7 mouse cellular contexts compared by ENCODE assay signal in the genomic region with DNA sequence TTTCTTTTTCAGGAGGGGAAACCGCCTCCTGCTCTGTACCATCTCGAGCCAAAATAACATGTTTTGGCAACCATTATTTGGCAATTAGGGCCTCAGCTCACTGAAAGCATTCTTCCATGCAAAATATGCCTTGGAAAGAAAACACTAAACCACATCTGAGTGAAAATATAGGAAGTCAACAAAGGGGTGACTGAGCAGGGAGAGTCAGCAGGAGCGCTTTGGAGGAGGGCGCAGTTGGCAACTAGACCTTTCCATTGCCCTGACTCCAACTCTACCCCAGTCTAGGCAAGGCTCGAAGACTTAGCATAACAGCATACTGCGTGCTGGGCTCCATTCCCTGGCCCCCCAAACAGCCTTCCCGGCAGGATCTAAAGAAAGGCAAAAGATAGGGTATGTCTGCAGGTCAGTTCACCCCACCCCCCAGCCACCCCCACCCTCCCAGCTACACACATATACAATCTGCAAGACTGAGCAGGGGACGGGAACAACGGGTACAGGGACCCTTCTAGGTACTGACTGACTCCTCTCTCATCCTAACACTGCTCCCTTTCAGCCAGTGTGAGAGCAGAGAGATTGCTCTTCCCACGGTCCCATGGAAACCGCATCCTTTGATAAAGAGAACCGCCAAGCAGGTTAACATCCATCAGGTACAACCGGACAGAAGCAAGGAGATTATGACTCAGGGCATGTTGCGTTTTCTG.
DNase-seq lines count a peak whose midpoint lies in the region; ATAC-seq lines count a peak whose summit lies in the region.

No protein-coding gene starts in this region.

- peak overlapping the region; percentile 61 for H3K4me2 ChIP-seq in forebrain, embryonic 12.5 days
- peak overlapping the region; percentile 73; the same call in 1 of the 2 replicates for H3K4me2 ChIP-seq in limb, embryonic 11.5 days (ENCODE audit: low read depth, severe bottlenecking)
- peak overlapping the region; percentile 56 for H3K4me2 ChIP-seq in stomach, embryonic 16.5 days (ENCODE audit: low read depth, low read length)

- H3K27ac ChIP-seq in forebrain, embryonic 12.5 days = peak overlapping the region; percentile 92
- H3K27ac ChIP-seq in limb, embryonic 11.5 days (replicated peaks; ENCODE audit: low read depth, low read length) = no peak overlapping the region
- no peak overlapping the region for H3K27ac ChIP-seq in stomach, embryonic 16.5 days (ENCODE audit: low read length)

- 59% methylated on average over 14 of the region's 14 CpGs for WGBS in forebrain, embryonic 12.5 days
- 76% methylated on average over 14 of the region's 14 CpGs for WGBS in limb, embryonic 11.5 days
- 79% methylated on average over 14 of the region's 14 CpGs for WGBS in stomach, embryonic 16.5 days

- intact Hi-C loops in left cerebral cortex, postnatal 4 days (cut with DNase I) = no loop called here
- intact Hi-C loops in left cerebral cortex, postnatal 25 days (cut with DNase I) = no loop called here
- intact Hi-C loops in left cerebral cortex, postnatal 14 days (cut with DNase I) = no loop called here

- no peaks in the 10 kb centered on the region for H3K36me3 ChIP-seq in forebrain, embryonic 12.5 days (replicated peaks)
- no peaks in the 10 kb centered on the region for H3K36me3 ChIP-seq in limb, embryonic 11.5 days (ENCODE audit: control insufficient read depth, insufficient read depth, low read length)
- no peaks in the 10 kb centered on the region for H3K36me3 ChIP-seq in stomach, embryonic 16.5 days (ENCODE audit: control insufficient read depth, insufficient read depth, low read length)

- no peaks in the 10 kb centered on the region for H3K9me3 ChIP-seq in forebrain, embryonic 12.5 days
- H3K9me3 ChIP-seq in limb, embryonic 11.5 days (ENCODE audit: control insufficient read depth, low read length) = no peaks in the 10 kb centered on the region
- no peaks in the 10 kb centered on the region for H3K9me3 ChIP-seq in stomach, embryonic 16.5 days (replicated peaks; ENCODE audit: control insufficient read depth, low read length)

- no peaks in the 10 kb centered on the region for H3K27me3 ChIP-seq in forebrain, embryonic 12.5 days
- H3K27me3 ChIP-seq in limb, embryonic 11.5 days (ENCODE audit: control insufficient read depth, insufficient read depth, low read length) = no peaks in the 10 kb centered on the region
- no peaks in the 10 kb centered on the region for H3K27me3 ChIP-seq in stomach, embryonic 16.5 days (ENCODE audit: control insufficient read depth, insufficient read depth, low read length)

- peaks cover 24% of the 10 kb centered on the region for H3K4me1 ChIP-seq in forebrain, embryonic 12.5 days
- no peaks in the 10 kb centered on the region for H3K4me1 ChIP-seq in limb, embryonic 11.5 days (ENCODE audit: control insufficient read depth, insufficient read depth, low read length)
- peaks cover 7% of the 10 kb centered on the region; the same call in 1 of the 2 replicates for H3K4me1 ChIP-seq in stomach, embryonic 16.5 days (ENCODE audit: control insufficient read depth, insufficient read depth, low read length)

- ATAC-seq in forebrain, embryonic 12.5 days (ENCODE audit: low FRiP score) = peak; percentile 51
- no peak for ATAC-seq in limb, embryonic 11.5 days (ENCODE audit: insufficient number of reproducible peaks, low FRiP score, low TSS enrichment, low read depth)
- ATAC-seq in stomach, embryonic 16.5 days (ENCODE audit: insufficient read depth, low FRiP score) = no peak

- no peak overlapping the region; the same call in 1 of the 2 replicates for H3K9ac ChIP-seq in forebrain, embryonic 12.5 days
- H3K9ac ChIP-seq in limb, embryonic 11.5 days (ENCODE audit: low read length) = no peak overlapping the region
- no peak overlapping the region for H3K9ac ChIP-seq in stomach, embryonic 16.5 days (ENCODE audit: low read length)

- no peak overlapping the region; the same call in 1 of the 2 replicates for H3K4me3 ChIP-seq in forebrain, embryonic 12.5 days (replicated peaks)
- H3K4me3 ChIP-seq in limb, embryonic 11.5 days (ENCODE audit: low read depth, low read length) = no peak overlapping the region
- no peak overlapping the region; the same call in 1 of the 2 replicates for H3K4me3 ChIP-seq in stomach, embryonic 16.5 days (replicated peaks; ENCODE audit: low read length)

- DNase-seq in left cerebral cortex, postnatal 4 days = peak; percentile 37
- DNase-seq in left cerebral cortex, postnatal 25 days (ENCODE audit: low spot score in 2 of 2) = no peak
- DNase-seq in limb, embryonic 11.5 days (ENCODE audit: low spot score) = no peak
- no peak for DNase-seq in left cerebral cortex, postnatal 14 days (ENCODE audit: low spot score in 2 of 2)
- DNase-seq in right cerebral cortex, postnatal 14 days = no peak
